16 mouse cellular contexts compared by ENCODE assay signal in genomic region chr9:23029421-23029820, GRCm38 (mm10).
"Had no signal": no experiment of that assay in that cellular context is flagged by ENCODE, and none has a peak within 500 bp of the region (broad histone marks: within the 10 kb centered on the region; RNA-seq: fewer than 3 reads in every experiment).

No protein-coding gene starts in this region.

- H3K27ac ChIP-seq: limb, embryonic 12.5 days; liver, embryonic 13.5 days; midbrain, embryonic 13.5 days; neural tube, embryonic 13.5 days; stomach, embryonic 15.5 days had no signal

- H3K4me3 ChIP-seq: limb, embryonic 12.5 days; limb, embryonic 15.5 days; liver, embryonic 13.5 days; midbrain, embryonic 13.5 days; myocyte; neural tube, embryonic 13.5 days; stomach, embryonic 15.5 days had no signal

- ATAC-seq: intestine, embryonic 16.5 days; midbrain, embryonic 13.5 days; midbrain, embryonic 16.5 days had no signal

- H3K4me1 ChIP-seq: liver, embryonic 13.5 days; stomach, embryonic 15.5 days had no signal

- H3K36me3 ChIP-seq: limb, embryonic 12.5 days; limb, embryonic 15.5 days; liver, embryonic 13.5 days; midbrain, embryonic 13.5 days; neural tube, embryonic 13.5 days; stomach, embryonic 15.5 days had no signal

- H3K4me2 ChIP-seq: limb, embryonic 12.5 days; limb, embryonic 15.5 days; liver, embryonic 13.5 days; midbrain, embryonic 13.5 days; neural tube, embryonic 13.5 days; stomach, embryonic 15.5 days had no signal

- H3K9ac ChIP-seq: limb, embryonic 12.5 days; limb, embryonic 15.5 days; liver, embryonic 13.5 days; midbrain, embryonic 13.5 days; neural tube, embryonic 13.5 days; stomach, embryonic 15.5 days had no signal

- H3K27me3 ChIP-seq: limb, embryonic 12.5 days; limb, embryonic 15.5 days; liver, embryonic 13.5 days; stomach, embryonic 15.5 days had no signal

- DNase-seq: left cerebral cortex, postnatal 4 days; liver, embryonic 13.5 days; lung, adult 2 months; lung, postnatal 14 days; retina, postnatal 1 day; right cerebral cortex, postnatal 25 days; spleen, adult 18-20 months; thymus, postnatal 25 days had no signal

- H3K9me3 ChIP-seq: limb, embryonic 12.5 days; limb, embryonic 15.5 days; liver, embryonic 13.5 days; midbrain, embryonic 13.5 days; neural tube, embryonic 13.5 days; stomach, embryonic 15.5 days had no signal
